Mouse (Mus musculus) urinary bladder, adult 2 months (tissue): ENCODE results near the gene Hnrnph3. TPM values are rescaled to one million over a fixed set of nuclear protein-coding genes. Genes with fewer than 3 reads are reported as not detected.

Source experiments
- DNase-seq: peaks from one replicate; pipeline ENCODE4 v3.0.0; 2022; ENCODE audit warnings: low spot score
- polyA plus RNA-seq: library from polyadenylated mRNA; depleted of rRNA; stranded (reverse); fragments of >200 nt; gene quantifications from 2 replicates; pipeline ENCODE4 v1.2.3, GENCODE M21; 2012; rRNA removed

Hnrnph3 gene
- polyA plus RNA-seq, 1 experiment: 55.0 TPM

DNA sequence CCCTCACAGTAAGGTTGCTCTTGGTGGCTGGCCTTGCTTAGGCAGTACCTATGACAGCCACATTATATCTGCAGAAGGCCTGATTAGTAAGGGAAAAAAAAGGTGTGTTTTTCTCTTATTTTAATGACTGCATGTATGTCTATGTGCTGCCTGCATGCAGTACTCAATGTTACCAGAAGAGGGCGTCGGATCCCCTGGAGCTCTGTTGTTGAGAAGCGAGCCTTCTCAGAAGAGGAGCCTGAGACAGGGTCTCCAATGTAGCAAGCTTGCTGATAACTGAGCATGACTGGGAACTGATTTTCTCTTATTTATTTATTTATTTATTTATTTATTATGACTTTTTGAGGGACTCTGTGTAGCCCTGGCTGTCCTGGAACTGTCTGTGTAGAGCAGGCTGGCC lies 36.7 kb downstream of the Hnrnph3 start:
- no peak for DNase-seq

DNA sequence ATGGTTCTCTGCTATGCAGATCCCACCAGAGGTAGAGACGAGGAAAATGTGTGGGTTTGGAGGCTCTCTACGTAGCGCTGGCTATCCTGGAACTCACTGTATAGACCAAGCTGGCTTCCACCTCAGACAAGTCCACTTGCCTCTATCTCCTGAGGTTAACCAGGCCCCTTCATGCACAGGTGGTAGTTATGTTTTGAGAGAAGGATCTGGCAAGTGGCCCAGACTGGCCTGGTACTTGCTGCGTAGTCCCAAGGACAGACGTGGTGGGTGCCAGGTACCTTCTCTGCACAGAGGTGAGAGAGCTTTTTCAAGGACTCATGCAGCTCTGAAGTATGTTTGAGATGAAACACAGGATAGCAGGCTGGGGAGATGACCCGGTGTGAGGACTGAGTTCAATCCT lies 39.5 kb downstream of the Hnrnph3 start:
- DNase-seq: no peak

- DNase-seq: no peak
Measured at GRCm38 (mm10) chr10:62984072-62984471, 39.9 kb downstream of the Hnrnph3 start.

- DNase-seq: peak; percentile 78
Measured at GRCm38 (mm10) chr10:62980039-62980954, 43.7 kb downstream of the Hnrnph3 start, which contains the start of gene Rufy2. Rufy2 (plus strand) TSS chr10:62980223.

DNA sequence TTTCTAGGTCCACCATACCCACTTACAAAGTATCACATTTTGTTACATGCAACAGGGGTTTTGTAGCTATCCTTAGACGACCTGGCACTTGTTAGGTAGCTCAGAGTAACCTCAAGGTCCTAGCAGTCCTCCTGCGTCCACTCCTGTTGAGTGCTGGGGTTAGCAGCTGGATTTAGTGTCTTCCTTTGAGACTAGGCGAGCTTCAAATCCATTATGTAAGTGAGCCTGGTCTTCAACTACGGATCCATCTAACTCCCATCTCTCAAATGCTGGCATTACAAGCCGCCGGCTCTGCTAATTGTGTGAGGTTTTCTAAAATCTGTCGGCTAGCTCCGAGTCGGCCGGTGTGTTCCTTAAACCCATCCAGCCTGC lies 44.4 kb downstream of the Hnrnph3 start:
- DNase-seq: no peak

DNA sequence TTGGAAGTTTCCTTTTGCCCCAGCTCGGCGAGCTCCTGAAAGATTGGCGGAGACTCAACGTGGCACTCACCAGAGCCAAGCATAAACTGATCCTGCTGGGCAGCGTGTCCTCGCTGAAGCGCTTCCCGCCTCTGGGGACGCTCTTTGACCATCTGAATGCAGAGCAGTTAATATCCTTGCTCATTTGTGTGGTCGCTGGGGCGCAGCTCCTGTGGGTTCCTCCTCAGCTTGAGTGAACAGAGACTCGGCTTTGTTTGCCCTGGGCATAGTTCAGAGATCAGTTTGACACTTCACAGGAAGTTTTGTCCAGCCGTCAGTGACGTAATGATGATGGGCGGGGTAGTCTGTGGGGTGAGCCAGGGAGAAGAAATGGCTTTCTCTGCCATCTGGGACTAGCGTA lies 52.2 kb downstream of the Hnrnph3 start:
- no peak for DNase-seq

DNA sequence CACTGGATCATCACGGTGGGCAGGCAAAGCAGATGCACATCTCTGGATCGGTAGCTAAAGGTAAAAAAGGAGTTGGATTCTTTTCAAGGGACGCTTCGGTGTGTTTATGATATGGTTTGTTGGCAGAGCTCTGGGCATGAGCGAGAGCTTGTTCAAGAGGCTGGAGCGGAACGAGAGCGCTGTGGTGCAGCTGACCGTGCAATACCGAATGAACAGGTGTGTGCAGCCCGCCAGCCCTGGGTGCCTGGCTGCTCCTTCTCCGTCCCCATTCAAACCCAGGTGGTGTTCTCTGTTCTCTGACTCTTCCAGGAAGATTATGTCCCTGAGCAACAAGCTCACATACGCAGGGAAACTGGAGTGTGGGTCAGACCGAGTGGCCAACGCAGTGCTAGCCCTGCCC lies 57.7 kb downstream of the Hnrnph3 start:
- no peak for DNase-seq

- DNase-seq: no peak
Measured at GRCm38 (mm10) chr10:62965796-62966195, 58.2 kb downstream of the Hnrnph3 start.

Other genes with a start within 250 kb of the Hnrnph3 start
- 28.5 and 33.3 TPM in 2 replicates for gene Ccar1, start 231.9 kb downstream of the Hnrnph3 start, polyA plus RNA-seq
- gene Tet1, start 115.2 kb downstream of the Hnrnph3 start, polyA plus RNA-seq: 1.6 and 2.3 TPM in 2 replicates
- 18.3 and 22.9 TPM in 2 replicates for gene Slc25a16, start 103.6 kb downstream of the Hnrnph3 start, polyA plus RNA-seq
- gene Dna2, start 77.2 kb downstream of the Hnrnph3 start, polyA plus RNA-seq: 2.5 and 3.7 TPM in 2 replicates
- 10.9 and 12.9 TPM in 2 replicates for gene Rufy2, start 44.0 kb downstream of the Hnrnph3 start, polyA plus RNA-seq
- gene Pbld2, start 98 bp upstream of the Hnrnph3 start, polyA plus RNA-seq: 3.6 and 4.7 TPM in 2 replicates
- gene Pbld1, start 35.9 kb upstream of the Hnrnph3 start, polyA plus RNA-seq: 4.4 and 4.6 TPM in 2 replicates
- 0.06 and 0.07 TPM in 2 replicates for gene Atoh7, start 75.4 kb upstream of the Hnrnph3 start, polyA plus RNA-seq
- gene Mypn, start 179.7 kb upstream of the Hnrnph3 start, polyA plus RNA-seq: 1.8 and 3.2 TPM in 2 replicates
- 39.3 and 47.3 TPM in 2 replicates for gene Herc4, start 219.6 kb upstream of the Hnrnph3 start, polyA plus RNA-seq